Mouse (Mus musculus): ENCODE results near the gene Urgcp. TPM values are rescaled to one million over a fixed set of nuclear protein-coding genes. Genes with fewer than 3 reads are reported as not detected.

The Urgcp gene
- polyA plus RNA-seq, 1 experiment, result 21.3 TPM

GRCm38 (mm10) chr11:5797928-5798327, 35.8 kb upstream of the Urgcp start:
- no peak overlapping the region for H3K4me3 ChIP-seq
- H3K4me2 ChIP-seq (ENCODE audit: low read depth), result no peak overlapping the region
- H3K36me3 ChIP-seq (ENCODE audit: control insufficient read depth, insufficient read depth), result peaks cover 20% of the 10 kb centered on the region
- no peaks in the 10 kb centered on the region for H3K27me3 ChIP-seq (ENCODE audit: control insufficient read depth, insufficient read depth, insufficient read length)
- H3ac ChIP-seq (ENCODE audit: control insufficient read depth, insufficient read length), result no peak overlapping the region
- no peak for TF ChIP-seq POLR2A (IDR thresholded peaks at IDR 0.05; ENCODE audit: insufficient read length, low read depth)
- no peak for TF ChIP-seq TCF12 (IDR thresholded peaks at IDR 0.05; ENCODE audit: insufficient read depth, poor library complexity, severe bottlenecking)
- TF ChIP-seq POLR2AphosphoS2 (IDR thresholded peaks at IDR 0.05; ENCODE audit: insufficient read length, low read depth), result no peak
- no peak for TF ChIP-seq REST (IDR thresholded peaks at IDR 0.05; ENCODE audit: insufficient read depth, insufficient read length)
- TF ChIP-seq MYOD1 (IDR thresholded peaks at IDR 0.05; ENCODE audit: control insufficient read depth in 1 of 3, insufficient read length in 2 of 3, low read depth in 2 of 3), result no peak
- TF ChIP-seq USF1 (IDR thresholded peaks at IDR 0.05; ENCODE audit: low read depth), result no peak
- TF ChIP-seq SRF (IDR thresholded peaks at IDR 0.05; ENCODE audit: control insufficient read depth, insufficient read length, low read depth), result no peak
- no peak for TF ChIP-seq MAX (IDR thresholded peaks at IDR 0.05; ENCODE audit: low read depth)
- no peak for TF ChIP-seq CEBPB (IDR thresholded peaks at IDR 0.05; ENCODE audit: insufficient read depth, poor library complexity, severe bottlenecking)
- no peak for TF ChIP-seq E2F4 (IDR thresholded peaks at IDR 0.05; ENCODE audit: insufficient read depth)
- TF ChIP-seq TCF3 (IDR thresholded peaks at IDR 0.05; ENCODE audit: insufficient read length, low read depth), result no peak
- H3K79me2 ChIP-seq (ENCODE audit: control insufficient read depth, insufficient read depth), result no peaks in the 10 kb centered on the region

- Histone ChIP-seq H3K4me3 (no peak overlapping the region), H3K36me3 (ENCODE audit: control insufficient read depth, insufficient read depth) (peaks cover 20% of the 10 kb centered on the region), H3K27me3 (ENCODE audit: control insufficient read depth, insufficient read depth, insufficient read length) (no peaks in the 10 kb centered on the region), H3ac (ENCODE audit: control insufficient read depth, insufficient read length) (no peak overlapping the region), H3K4me2 (ENCODE audit: low read depth) (no peak overlapping the region), H3K79me2 (ENCODE audit: control insufficient read depth, insufficient read depth) (no peaks in the 10 kb centered on the region)
- TF ChIP-seq MAX (IDR thresholded peaks at IDR 0.05; ENCODE audit: low read depth) (no peak), MYOG (IDR thresholded peaks at IDR 0.05; ENCODE audit: control insufficient read depth in 1 of 3, insufficient read depth in 1 of 3, insufficient read length in 2 of 3, low read depth in 2 of 3) (no peak), POLR2A (IDR thresholded peaks at IDR 0.05; ENCODE audit: insufficient read length, low read depth) (no peak), SRF (IDR thresholded peaks at IDR 0.05; ENCODE audit: control insufficient read depth, insufficient read length, low read depth) (no peak), REST (IDR thresholded peaks at IDR 0.05; ENCODE audit: insufficient read depth, insufficient read length) (no peak), CEBPB (IDR thresholded peaks at IDR 0.05; ENCODE audit: insufficient read depth, poor library complexity, severe bottlenecking) (no peak), USF1 (IDR thresholded peaks at IDR 0.05; ENCODE audit: low read depth) (no peak), TCF3 (IDR thresholded peaks at IDR 0.05; ENCODE audit: insufficient read length, low read depth) (no peak), E2F4 (IDR thresholded peaks at IDR 0.05; ENCODE audit: insufficient read depth) (no peak), TCF12 (IDR thresholded peaks at IDR 0.05; ENCODE audit: insufficient read depth, poor library complexity, severe bottlenecking) (no peak), POLR2AphosphoS2 (IDR thresholded peaks at IDR 0.05; ENCODE audit: insufficient read length, low read depth) (no peak), MYOD1 (IDR thresholded peaks at IDR 0.05; ENCODE audit: control insufficient read depth in 1 of 3, insufficient read length in 2 of 3, low read depth in 2 of 3) (no peak)
These were observed 35.2 kb upstream of the Urgcp start for GRCm38 (mm10) chr11:5797371-5797770.

DNA sequence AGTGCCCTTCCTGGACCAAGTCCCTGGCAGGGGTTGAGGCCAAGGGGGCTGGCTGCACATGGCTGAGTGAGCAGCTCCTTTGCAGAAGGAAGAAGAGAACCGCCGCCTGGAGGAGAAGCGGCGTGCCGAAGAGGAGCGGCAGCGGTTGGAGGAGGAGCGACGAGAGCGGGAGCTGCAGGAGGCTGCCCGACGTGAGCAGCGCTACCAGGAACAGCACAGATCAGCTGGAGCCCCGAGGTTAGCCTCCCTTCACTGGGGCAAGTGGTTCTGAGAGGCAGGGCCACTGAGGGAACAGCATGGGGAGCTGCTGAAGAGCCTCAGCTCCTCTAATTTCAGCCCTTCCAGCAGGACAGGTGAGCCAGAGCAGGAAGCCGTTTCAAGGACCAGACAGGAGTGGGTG, 34.8 kb upstream of the Urgcp start:
- no peaks in the 10 kb centered on the region for H3K27me3 ChIP-seq (ENCODE audit: control insufficient read depth, insufficient read depth, insufficient read length)

DNA sequence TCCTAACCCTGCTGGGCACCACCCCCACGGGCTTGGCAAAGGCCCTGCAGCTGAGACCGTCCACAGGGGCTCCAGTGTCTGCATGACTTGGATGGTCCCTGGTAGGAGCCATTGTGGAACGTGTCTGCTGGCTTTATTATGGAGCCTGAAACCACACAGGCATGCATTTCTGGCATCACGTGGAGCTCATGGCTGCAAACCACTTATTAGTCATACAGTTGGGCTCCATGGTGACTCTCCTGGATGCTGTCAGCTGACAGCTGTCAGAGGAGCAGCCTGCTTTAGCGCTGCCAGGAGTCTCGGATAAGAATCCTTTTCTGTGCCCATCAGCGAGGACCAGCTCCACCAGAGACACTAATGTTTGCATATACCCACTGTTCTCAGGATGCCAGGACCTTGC, 33.5 kb upstream of the Urgcp start:
- no peaks in the 10 kb centered on the region for H3K27me3 ChIP-seq (ENCODE audit: control insufficient read depth, insufficient read depth, insufficient read length)
- no peak overlapping the region for H3ac ChIP-seq (ENCODE audit: control insufficient read depth, insufficient read length)
- H3K36me3 ChIP-seq (ENCODE audit: control insufficient read depth, insufficient read depth), result peaks cover 20% of the 10 kb centered on the region
- no peaks in the 10 kb centered on the region for H3K79me2 ChIP-seq (ENCODE audit: control insufficient read depth, insufficient read depth)
- peak overlapping the region; percentile 59 for H3K4me2 ChIP-seq (ENCODE audit: low read depth)
- H3K4me3 ChIP-seq, result no peak overlapping the region
- TF ChIP-seq MAX (IDR thresholded peaks at IDR 0.05; ENCODE audit: low read depth) (peak; percentile 86), POLR2A (IDR thresholded peaks at IDR 0.05; ENCODE audit: insufficient read length, low read depth) (no peak), USF1 (IDR thresholded peaks at IDR 0.05; ENCODE audit: low read depth) (peak; percentile 98), E2F4 (IDR thresholded peaks at IDR 0.05; ENCODE audit: insufficient read depth) (no peak), MYOG (IDR thresholded peaks at IDR 0.05; ENCODE audit: control insufficient read depth in 1 of 3, insufficient read depth in 1 of 3, insufficient read length in 2 of 3, low read depth in 2 of 3) (peak; percentile 39 to 86 (median 72)), MYOD1 (IDR thresholded peaks at IDR 0.05; ENCODE audit: control insufficient read depth in 1 of 3, insufficient read length in 2 of 3, low read depth in 2 of 3) (peak in 2 of 3 experiments; percentile 86 to 87)

More for the DNA sequence above, 34.8 kb upstream of the Urgcp start:
- H3ac ChIP-seq (ENCODE audit: control insufficient read depth, insufficient read length), result no peak overlapping the region
- no peak overlapping the region for H3K4me2 ChIP-seq (ENCODE audit: low read depth)
- H3K4me3 ChIP-seq, result no peak overlapping the region
- peaks cover 20% of the 10 kb centered on the region for H3K36me3 ChIP-seq (ENCODE audit: control insufficient read depth, insufficient read depth)
- no peaks in the 10 kb centered on the region for H3K79me2 ChIP-seq (ENCODE audit: control insufficient read depth, insufficient read depth)
- no peak for TF ChIP-seq E2F4 (IDR thresholded peaks at IDR 0.05; ENCODE audit: insufficient read depth)
- TF ChIP-seq POLR2AphosphoS2 (IDR thresholded peaks at IDR 0.05; ENCODE audit: insufficient read length, low read depth), result no peak
- no peak for TF ChIP-seq SRF (IDR thresholded peaks at IDR 0.05; ENCODE audit: control insufficient read depth, insufficient read length, low read depth)
- TF ChIP-seq MYOD1 (IDR thresholded peaks at IDR 0.05; ENCODE audit: control insufficient read depth in 1 of 3, insufficient read length in 2 of 3, low read depth in 2 of 3), result no peak
- TF ChIP-seq POLR2A (IDR thresholded peaks at IDR 0.05; ENCODE audit: insufficient read length, low read depth), result no peak
- no peak for TF ChIP-seq REST (IDR thresholded peaks at IDR 0.05; ENCODE audit: insufficient read depth, insufficient read length)
- no peak for TF ChIP-seq MAX (IDR thresholded peaks at IDR 0.05; ENCODE audit: low read depth)
- TF ChIP-seq CEBPB (IDR thresholded peaks at IDR 0.05; ENCODE audit: insufficient read depth, poor library complexity, severe bottlenecking), result no peak
- no peak for TF ChIP-seq TCF12 (IDR thresholded peaks at IDR 0.05; ENCODE audit: insufficient read depth, poor library complexity, severe bottlenecking)
- no peak for TF ChIP-seq TCF3 (IDR thresholded peaks at IDR 0.05; ENCODE audit: insufficient read length, low read depth)
- no peak for TF ChIP-seq USF1 (IDR thresholded peaks at IDR 0.05; ENCODE audit: low read depth)
- no peak for TF ChIP-seq MYOG (IDR thresholded peaks at IDR 0.05; ENCODE audit: control insufficient read depth in 1 of 3, insufficient read depth in 1 of 3, insufficient read length in 2 of 3, low read depth in 2 of 3)

GRCm38 (mm10) chr11:5795290-5795689, 33.1 kb upstream of the Urgcp start:
- H3ac ChIP-seq (ENCODE audit: control insufficient read depth, insufficient read length), result no peak overlapping the region

More at GRCm38 (mm10) chr11:5795290-5795689, 33.1 kb upstream of the Urgcp start:
- TF ChIP-seq MYOD1 (IDR thresholded peaks at IDR 0.05; ENCODE audit: control insufficient read depth in 1 of 3, insufficient read length in 2 of 3, low read depth in 2 of 3) (no peak), USF1 (IDR thresholded peaks at IDR 0.05; ENCODE audit: low read depth) (peak; percentile 54)
- H3K36me3 ChIP-seq (ENCODE audit: control insufficient read depth, insufficient read depth), result peaks cover 20% of the 10 kb centered on the region
- no peak overlapping the region for H3K4me3 ChIP-seq
- no peaks in the 10 kb centered on the region for H3K27me3 ChIP-seq (ENCODE audit: control insufficient read depth, insufficient read depth, insufficient read length)
- peaks cover 3% of the 10 kb centered on the region for H3K79me2 ChIP-seq (ENCODE audit: control insufficient read depth, insufficient read depth)
- peak overlapping the region; percentile 59 for H3K4me2 ChIP-seq (ENCODE audit: low read depth)
